Mouse (Mus musculus): Measurements from ENCODE around the gene Gm10142. TPM values are rescaled to one million over a fixed set of nuclear protein-coding genes. Genes with fewer than 3 reads are reported as not detected.
"Not testable (repeated sequence)": the region's sequence is repeated elsewhere in the genome, so short reads cannot be mapped to it uniquely, and the experiment has no call there.

The Gm10142 gene
- polyA plus RNA-seq, 1 experiment, result not detected

GRCm38 (mm10) chr10:77751254-77751653 lies 35.6 kb downstream of the Gm10142 start, which contains the start of gene Gm9736:
Gene Gm9736, minus strand, starts transcription at chr10:77751354.
- not testable (repeated sequence) for H3K27me3 ChIP-seq (ENCODE audit: control insufficient read depth, insufficient read depth, low read length); H3K27ac ChIP-seq (ENCODE audit: control insufficient read depth, insufficient read depth, low read depth, low read length); H3K4me1 ChIP-seq (ENCODE audit: control insufficient read depth, insufficient read depth, low read length); H3K4me3 ChIP-seq (ENCODE audit: control insufficient read depth, low read depth, low read length); H3K36me3 ChIP-seq (ENCODE audit: control insufficient read depth, insufficient read depth, low read length)

GRCm38 (mm10) chr10:77752312-77752711 lies 36.7 kb downstream of the Gm10142 start:
- not testable (repeated sequence) for H3K4me1 ChIP-seq (ENCODE audit: control insufficient read depth, insufficient read depth, low read length); H3K36me3 ChIP-seq (ENCODE audit: control insufficient read depth, insufficient read depth, low read length); H3K4me3 ChIP-seq (ENCODE audit: control insufficient read depth, low read depth, low read length); H3K27me3 ChIP-seq (ENCODE audit: control insufficient read depth, insufficient read depth, low read length); H3K27ac ChIP-seq (ENCODE audit: control insufficient read depth, insufficient read depth, low read depth, low read length)

- Histone ChIP-seq H3K4me1 (ENCODE audit: control insufficient read depth, insufficient read depth, low read length) (no peaks in the 10 kb centered on the region), H3K27me3 (ENCODE audit: control insufficient read depth, insufficient read depth, low read length) (no peaks in the 10 kb centered on the region), H3K36me3 (ENCODE audit: control insufficient read depth, insufficient read depth, low read length) (no peaks in the 10 kb centered on the region), H3K27ac (ENCODE audit: control insufficient read depth, insufficient read depth, low read depth, low read length) (no peak overlapping the region), H3K4me3 (ENCODE audit: control insufficient read depth, low read depth, low read length) (no peak overlapping the region)
- TF ChIP-seq POLR2A (IDR thresholded peaks at IDR 0.05; ENCODE audit: control insufficient read depth, low read depth, low read length) (no peak), CTCF (IDR thresholded peaks at IDR 0.05; ENCODE audit: control insufficient read depth, insufficient read depth, insufficient replicate concordance, low read depth, low read length) (no peak)
Observed at GRCm38 (mm10) chr10:77753448-77753847, 37.8 kb downstream of the Gm10142 start.

- not testable (repeated sequence) for H3K4me1 ChIP-seq (ENCODE audit: control insufficient read depth, insufficient read depth, low read length); H3K27ac ChIP-seq (ENCODE audit: control insufficient read depth, insufficient read depth, low read depth, low read length); H3K4me3 ChIP-seq (ENCODE audit: control insufficient read depth, low read depth, low read length); H3K27me3 ChIP-seq (ENCODE audit: control insufficient read depth, insufficient read depth, low read length); H3K36me3 ChIP-seq (ENCODE audit: control insufficient read depth, insufficient read depth, low read length)
Observed at GRCm38 (mm10) chr10:77759582-77759981, 44.0 kb downstream of the Gm10142 start, which contains the start of gene Gm3233. Gene Gm3233, minus strand, starts transcription at chr10:77759682.

Other genes starting within 250 kb of the Gm10142 start
- gene Fam207a, start 200.0 kb upstream of the Gm10142 start, polyA plus RNA-seq (2012; rRNA removed), result 10.4 and 10.7 TPM in 2 replicates
- 0.77 and 0.81 TPM in 2 replicates for gene Itgb2, start 185.6 kb upstream of the Gm10142 start, polyA plus RNA-seq (2012; rRNA removed)
- 127 and 131 TPM in 2 replicates for gene Pttg1ip, start 134.1 kb upstream of the Gm10142 start, polyA plus RNA-seq (2012; rRNA removed)
- gene Sumo3, start 109.7 kb upstream of the Gm10142 start, polyA plus RNA-seq (2012; rRNA removed), result 83.1 and 88.6 TPM in 2 replicates
- 0.72 TPM in 1 of 2 replicates, not detected in the other for gene Gm49325, start 109.6 kb upstream of the Gm10142 start, polyA plus RNA-seq (2012; rRNA removed)
- 66.1 and 70.3 TPM in 2 replicates for gene Ube2g2, start 93.5 kb upstream of the Gm10142 start, polyA plus RNA-seq (2012; rRNA removed)
- gene Tspear, start 29.2 kb upstream of the Gm10142 start, polyA plus RNA-seq (2012; rRNA removed), result 0.07 and 0.73 TPM in 2 replicates
- not detected in 2 replicates for gene Gm19402, start 25.1 kb upstream of the Gm10142 start, polyA plus RNA-seq (2012; rRNA removed)
- gene Gm9508, start 18.6 kb upstream of the Gm10142 start, polyA plus RNA-seq (2012; rRNA removed), result not detected in 2 replicates
- not detected in 2 replicates for gene Gm10272, start 9.2 kb upstream of the Gm10142 start, polyA plus RNA-seq (2012; rRNA removed)
- not detected in 2 replicates for gene Gm10024, start 4.3 kb upstream of the Gm10142 start, polyA plus RNA-seq (2012; rRNA removed)
- gene Krtap12-1, start 4.8 kb downstream of the Gm10142 start, polyA plus RNA-seq (2012; rRNA removed), result not detected in 2 replicates
- not detected in 2 replicates for gene Gm10100, start 10.7 kb downstream of the Gm10142 start, polyA plus RNA-seq (2012; rRNA removed)
- gene Gm18596, start 26.8 kb downstream of the Gm10142 start, polyA plus RNA-seq (2012; rRNA removed), result not detected in 2 replicates
- gene Gm9736, start 35.5 kb downstream of the Gm10142 start, polyA plus RNA-seq (2012; rRNA removed), result not detected in 2 replicates
- not detected in 2 replicates for gene Gm3233, start 43.9 kb downstream of the Gm10142 start, polyA plus RNA-seq (2012; rRNA removed)
- gene Gm3238, start 55.5 kb downstream of the Gm10142 start, polyA plus RNA-seq (2012; rRNA removed), result not detected in 2 replicates
- not detected in 2 replicates for gene Gm7138, start 61.1 kb downstream of the Gm10142 start, polyA plus RNA-seq (2012; rRNA removed)
- gene Gm3250, start 66.7 kb downstream of the Gm10142 start, polyA plus RNA-seq (2012; rRNA removed), result not detected in 2 replicates
- not detected in 2 replicates for gene Gm7137, start 72.4 kb downstream of the Gm10142 start, polyA plus RNA-seq (2012; rRNA removed)
- not detected in 2 replicates for gene Gm9639, start 79.3 kb downstream of the Gm10142 start, polyA plus RNA-seq (2012; rRNA removed)
- gene Gm19668, start 83.3 kb downstream of the Gm10142 start, polyA plus RNA-seq (2012; rRNA removed), result not detected in 2 replicates
- gene Gm9507, start 96.0 kb downstream of the Gm10142 start, polyA plus RNA-seq (2012; rRNA removed), result not detected in 2 replicates
- not detected in 2 replicates for gene Gm2696, start 98.9 kb downstream of the Gm10142 start, polyA plus RNA-seq (2012; rRNA removed)
- gene Krtap10-4, start 111.3 kb downstream of the Gm10142 start, polyA plus RNA-seq (2012; rRNA removed), result 1.2 and 1.4 TPM in 2 replicates
- gene Krtap10-10, start 120.1 kb downstream of the Gm10142 start, polyA plus RNA-seq (2012; rRNA removed), result not detected in 2 replicates
- not detected in 2 replicates for gene Gm36176, start 131.0 kb downstream of the Gm10142 start, polyA plus RNA-seq (2012; rRNA removed)
- gene Gm10318, start 137.1 kb downstream of the Gm10142 start, polyA plus RNA-seq (2012; rRNA removed), result not detected in 2 replicates
- gene Gm3285, start 146.2 kb downstream of the Gm10142 start, polyA plus RNA-seq (2012; rRNA removed), result not detected in 2 replicates
- 0.57 and 1.1 TPM in 2 replicates for gene Lrrc3, start 186.7 kb downstream of the Gm10142 start, polyA plus RNA-seq (2012; rRNA removed)